Mouse (Mus musculus) intestine, postnatal 0 days (tissue): ENCODE measurements around the gene Abi1. TPM values are rescaled to one million over a fixed set of nuclear protein-coding genes. Genes with fewer than 3 reads are reported as not detected.

ENCODE experiments used
- ATAC-seq: fragments of 200-750 bp; cut with Nextera tagmentation; 2 replicates; pipeline ENCODE4 v1.8.0; 2017; ENCODE audit warnings: mild to moderate bottlenecking, moderate TSS enrichment, moderate library complexity
- H3K27ac ChIP-seq: fragments of 300-500 bp; sonication (generic); 2 replicates; pipeline ENCODE4 v1.5.1; 2014; ENCODE audit warnings: mild to moderate bottlenecking, low read depth, low read length, moderate library complexity
- H3K27me3 ChIP-seq: fragments of 300-500 bp; sonication (generic); replicated peaks from 2 replicates; pipeline ENCODE4 v1.6.1; 2014; ENCODE audit warnings: low read length, mixed read lengths; ENCODE audit not compliant: control insufficient read depth, insufficient read depth
- H3K36me3 ChIP-seq: fragments of 300-500 bp; sonication (generic); 2 replicates; pipeline ENCODE4 v1.6.1; 2014; ENCODE audit warnings: mild to moderate bottlenecking, moderate library complexity; ENCODE audit not compliant: control insufficient read depth, insufficient read depth
- H3K4me1 ChIP-seq: fragments of 300-500 bp; sonication (generic); replicated peaks from 2 replicates; pipeline ENCODE4 v1.6.1; 2014; ENCODE audit warnings: antibody characterized with exemption, low read length, mixed read lengths; ENCODE audit not compliant: control insufficient read depth, insufficient read depth
- H3K4me2 ChIP-seq: fragments of 300-500 bp; sonication (generic); replicated peaks from 2 replicates; pipeline ENCODE4 v1.6.1; 2014; ENCODE audit warnings: low read depth, mild to moderate bottlenecking, moderate library complexity
- H3K4me3 ChIP-seq: fragments of 300-500 bp; sonication (generic); 2 replicates; pipeline ENCODE4 v1.5.1; 2014; ENCODE audit warnings: low read depth, low read length
- H3K9ac ChIP-seq: fragments of 300-500 bp; sonication (generic); 2 replicates; pipeline ENCODE4 v1.6.1; 2014; ENCODE audit warnings: mild to moderate bottlenecking, low read depth, low read length
- H3K9me3 ChIP-seq: fragments of 300-500 bp; sonication (generic); 2 replicates; pipeline ENCODE4 v1.6.1; 2016; ENCODE audit warnings: mixed run types; ENCODE audit not compliant: control insufficient read depth
- CTCF ChIP-seq: sonication (generic); IDR thresholded peaks from 2 replicates; pipeline ENCODE4 v1.5.1; 2016; ENCODE audit warnings: low read depth, mild to moderate bottlenecking, control low read depth, antibody characterized with exemption, moderate library complexity
- WGBS: fragments of 180-500 bp; shearing (Covaris S2); extraction: QIAGEN DNeasy Blood & Tissue Kit; methylation state at CpG from one replicate; pipeline ENCODE4 v1.1.7; 2014; 5-methylcytosine and 5-hydroxymethylcytosine counted together
- polyA plus RNA-seq: library from polyadenylated mRNA; unstranded; fragments of >200 nt; fragmentation: Nextera tagmentation; extraction: Ambion mirVana; gene quantifications from 2 replicates; pipeline ENCODE4 v1.2.1, GENCODE M21; 2015

Abi1 gene
- 37.4 and 38.1 TPM in 2 replicates for polyA plus RNA-seq

GRCm38 (mm10) chr2:23040001-23040646 is at the start of gene Abi1:
TSS of gene Abi1 (minus strand) at chr2:23040241.
- Histone ChIP-seq H3K9me3 (no peaks in the 10 kb centered on the region), H3K4me1 (no peaks in the 10 kb centered on the region), H3K27me3 (no peaks in the 10 kb centered on the region), H3K27ac (peak within 1 kb of the TSS; percentile 99), H3K9ac (peak within 1 kb of the TSS; percentile 98), H3K36me3 (no peaks in the 10 kb centered on the region), H3K4me2 (peak within 1 kb of the TSS; percentile 83), H3K4me3 (peak within 1 kb of the TSS; percentile 98)
- 2% methylated on average over 24 of the region's 24 CpGs for WGBS
- ATAC-seq = peak; percentile 94
- peak; percentile 62 for TF ChIP-seq CTCF

- ATAC-seq = no peak
- peaks cover 28% of the 10 kb centered on the region for H3K36me3 ChIP-seq
- TF ChIP-seq CTCF = no peak
- no peak overlapping the region for H3K9ac ChIP-seq
- no peak overlapping the region for H3K27ac ChIP-seq
- H3K4me3 ChIP-seq = no peak overlapping the region
- no peaks in the 10 kb centered on the region for H3K27me3 ChIP-seq
- 98% methylated on average over 8 of the region's 8 CpGs for WGBS
- no peak overlapping the region for H3K4me2 ChIP-seq
- H3K9me3 ChIP-seq = no peaks in the 10 kb centered on the region
- H3K4me1 ChIP-seq = no peaks in the 10 kb centered on the region
Observed at GRCm38 (mm10) chr2:23084540-23084939, 44.5 kb upstream of the Abi1 start.

GRCm38 (mm10) chr2:23078588-23078987 is 38.5 kb upstream of the Abi1 start:
- no peaks in the 10 kb centered on the region for H3K27me3 ChIP-seq
- no peak overlapping the region for H3K4me3 ChIP-seq
- H3K36me3 ChIP-seq = peaks cover 26% of the 10 kb centered on the region
- no peaks in the 10 kb centered on the region for H3K9me3 ChIP-seq
- WGBS = 57% methylated on average over 2 of the region's 2 CpGs
- H3K27ac ChIP-seq = no peak overlapping the region
- H3K4me2 ChIP-seq = no peak overlapping the region
- H3K4me1 ChIP-seq = no peaks in the 10 kb centered on the region
- no peak for TF ChIP-seq CTCF
- no peak overlapping the region for H3K9ac ChIP-seq
- peak; percentile 68 for ATAC-seq

- no peak overlapping the region for H3K4me3 ChIP-seq
- no peaks in the 10 kb centered on the region for H3K27me3 ChIP-seq
- ATAC-seq = no peak
- no peaks in the 10 kb centered on the region for H3K9me3 ChIP-seq
- WGBS = 85% methylated on average over 5 of the region's 5 CpGs
- TF ChIP-seq CTCF = no peak
- H3K9ac ChIP-seq = no peak overlapping the region
- H3K4me1 ChIP-seq = no peaks in the 10 kb centered on the region
- H3K27ac ChIP-seq = no peak overlapping the region
- H3K36me3 ChIP-seq = peaks cover 28% of the 10 kb centered on the region
- H3K4me2 ChIP-seq = no peak overlapping the region
Observed at GRCm38 (mm10) chr2:23077693-23078092, 37.7 kb upstream of the Abi1 start.

GRCm38 (mm10) chr2:23076783-23077182 is 36.7 kb upstream of the Abi1 start:
- H3K4me1 ChIP-seq = no peaks in the 10 kb centered on the region
- H3K9me3 ChIP-seq = no peaks in the 10 kb centered on the region
- no peak overlapping the region for H3K4me3 ChIP-seq
- H3K27ac ChIP-seq = no peak overlapping the region
- no peaks in the 10 kb centered on the region for H3K27me3 ChIP-seq
- peaks cover 28% of the 10 kb centered on the region for H3K36me3 ChIP-seq
- H3K9ac ChIP-seq = no peak overlapping the region
- peak; percentile 33; the same call in 1 of the 2 replicates for TF ChIP-seq CTCF
- ATAC-seq = no peak
- no peak overlapping the region for H3K4me2 ChIP-seq

GRCm38 (mm10) chr2:23075846-23076245 is 35.8 kb upstream of the Abi1 start:
- no peaks in the 10 kb centered on the region for H3K27me3 ChIP-seq
- no peak overlapping the region for H3K4me2 ChIP-seq
- H3K27ac ChIP-seq = no peak overlapping the region
- H3K9ac ChIP-seq = no peak overlapping the region
- H3K9me3 ChIP-seq = no peaks in the 10 kb centered on the region
- no peak overlapping the region for H3K4me3 ChIP-seq
- peaks cover 24% of the 10 kb centered on the region for H3K36me3 ChIP-seq
- no peak for ATAC-seq
- no peaks in the 10 kb centered on the region for H3K4me1 ChIP-seq
- no peak for TF ChIP-seq CTCF
